Mouse (Mus musculus) intestine, postnatal 0 days (tissue): Measurements from ENCODE around the gene Wipi2. TPM values are rescaled to one million over a fixed set of nuclear protein-coding genes. Genes with fewer than 3 reads are reported as not detected.

Experiments used
- ATAC-seq: fragments of 200-750 bp; cut with Nextera tagmentation; 2 replicates; pipeline ENCODE4 v1.8.0; 2017; ENCODE audit warnings: mild to moderate bottlenecking, moderate TSS enrichment, moderate library complexity
- H3K27ac ChIP-seq: fragments of 300-500 bp; sonication (generic); 2 replicates; pipeline ENCODE4 v1.5.1; 2014; ENCODE audit warnings: mild to moderate bottlenecking, low read depth, low read length, moderate library complexity
- H3K27me3 ChIP-seq: fragments of 300-500 bp; sonication (generic); replicated peaks from 2 replicates; pipeline ENCODE4 v1.6.1; 2014; ENCODE audit warnings: low read length, mixed read lengths; ENCODE audit not compliant: control insufficient read depth, insufficient read depth
- H3K36me3 ChIP-seq: fragments of 300-500 bp; sonication (generic); 2 replicates; pipeline ENCODE4 v1.6.1; 2014; ENCODE audit warnings: mild to moderate bottlenecking, moderate library complexity; ENCODE audit not compliant: control insufficient read depth, insufficient read depth
- H3K4me1 ChIP-seq: fragments of 300-500 bp; sonication (generic); replicated peaks from 2 replicates; pipeline ENCODE4 v1.6.1; 2014; ENCODE audit warnings: antibody characterized with exemption, low read length, mixed read lengths; ENCODE audit not compliant: control insufficient read depth, insufficient read depth
- H3K4me2 ChIP-seq: fragments of 300-500 bp; sonication (generic); replicated peaks from 2 replicates; pipeline ENCODE4 v1.6.1; 2014; ENCODE audit warnings: low read depth, mild to moderate bottlenecking, moderate library complexity
- H3K4me3 ChIP-seq: fragments of 300-500 bp; sonication (generic); 2 replicates; pipeline ENCODE4 v1.5.1; 2014; ENCODE audit warnings: low read depth, low read length
- H3K9ac ChIP-seq: fragments of 300-500 bp; sonication (generic); 2 replicates; pipeline ENCODE4 v1.6.1; 2014; ENCODE audit warnings: mild to moderate bottlenecking, low read depth, low read length
- H3K9me3 ChIP-seq: fragments of 300-500 bp; sonication (generic); 2 replicates; pipeline ENCODE4 v1.6.1; 2016; ENCODE audit warnings: mixed run types; ENCODE audit not compliant: control insufficient read depth
- CTCF ChIP-seq: sonication (generic); IDR thresholded peaks from 2 replicates; pipeline ENCODE4 v1.5.1; 2016; ENCODE audit warnings: low read depth, mild to moderate bottlenecking, control low read depth, antibody characterized with exemption, moderate library complexity
- WGBS: fragments of 180-500 bp; shearing (Covaris S2); extraction: QIAGEN DNeasy Blood & Tissue Kit; methylation state at CpG from one replicate; pipeline ENCODE4 v1.1.7; 2014; 5-methylcytosine and 5-hydroxymethylcytosine counted together
- polyA plus RNA-seq: library from polyadenylated mRNA; unstranded; fragments of >200 nt; fragmentation: Nextera tagmentation; extraction: Ambion mirVana; gene quantifications from 2 replicates; pipeline ENCODE4 v1.2.1, GENCODE M21; 2015

Wipi2 gene
- polyA plus RNA-seq, 1 experiment from 2014 or later: 25.5 TPM

DNA sequence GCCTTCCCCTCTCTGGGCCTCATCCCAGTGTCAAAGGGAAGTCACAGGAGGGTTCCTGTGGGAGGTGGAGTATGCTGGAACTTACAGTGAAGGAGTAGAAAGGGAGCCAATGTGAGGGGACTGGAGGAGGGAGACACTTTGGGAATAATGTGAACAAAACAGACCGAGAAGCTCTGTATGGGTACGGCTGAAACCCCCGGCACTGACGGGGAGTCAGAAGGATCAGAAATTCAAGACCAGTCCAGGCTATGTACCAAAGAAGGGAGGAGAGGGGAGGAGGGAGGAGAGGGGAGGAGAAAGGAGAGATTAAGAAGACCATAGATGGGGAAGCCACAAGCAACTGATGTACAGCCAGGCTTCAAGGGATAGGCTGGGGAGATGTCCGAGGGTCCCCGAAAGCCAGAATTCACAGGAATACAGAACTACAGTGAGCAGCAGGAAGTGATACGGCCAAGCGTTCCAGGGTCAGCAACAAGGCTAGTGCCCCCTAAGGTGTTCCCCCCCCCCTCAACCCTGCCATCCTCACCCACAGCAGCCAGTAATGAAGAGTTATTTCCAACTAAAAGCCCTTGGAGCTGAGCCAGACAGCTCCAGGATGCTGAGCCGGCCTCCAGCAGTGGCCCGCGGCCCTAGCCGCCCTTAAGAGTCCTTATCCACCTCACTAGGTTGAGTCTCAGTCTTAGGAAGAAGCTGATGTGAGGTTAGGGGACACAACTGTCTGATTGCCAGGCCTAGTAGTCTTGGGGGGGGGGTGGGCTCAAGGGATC, 65.7 kb downstream of the Wipi2 start:
- TF ChIP-seq CTCF: no peak
- no peaks in the 10 kb centered on the region for H3K9me3 ChIP-seq
- WGBS: 71% methylated on average over 12 of the region's 12 CpGs
- H3K4me3 ChIP-seq: no peak overlapping the region
- no peak overlapping the region for H3K9ac ChIP-seq
- no peaks in the 10 kb centered on the region for H3K36me3 ChIP-seq
- no peaks in the 10 kb centered on the region for H3K4me1 ChIP-seq
- H3K4me2 ChIP-seq: no peak overlapping the region
- ATAC-seq: no peak
- no peak overlapping the region for H3K27ac ChIP-seq
- no peaks in the 10 kb centered on the region for H3K27me3 ChIP-seq

DNA sequence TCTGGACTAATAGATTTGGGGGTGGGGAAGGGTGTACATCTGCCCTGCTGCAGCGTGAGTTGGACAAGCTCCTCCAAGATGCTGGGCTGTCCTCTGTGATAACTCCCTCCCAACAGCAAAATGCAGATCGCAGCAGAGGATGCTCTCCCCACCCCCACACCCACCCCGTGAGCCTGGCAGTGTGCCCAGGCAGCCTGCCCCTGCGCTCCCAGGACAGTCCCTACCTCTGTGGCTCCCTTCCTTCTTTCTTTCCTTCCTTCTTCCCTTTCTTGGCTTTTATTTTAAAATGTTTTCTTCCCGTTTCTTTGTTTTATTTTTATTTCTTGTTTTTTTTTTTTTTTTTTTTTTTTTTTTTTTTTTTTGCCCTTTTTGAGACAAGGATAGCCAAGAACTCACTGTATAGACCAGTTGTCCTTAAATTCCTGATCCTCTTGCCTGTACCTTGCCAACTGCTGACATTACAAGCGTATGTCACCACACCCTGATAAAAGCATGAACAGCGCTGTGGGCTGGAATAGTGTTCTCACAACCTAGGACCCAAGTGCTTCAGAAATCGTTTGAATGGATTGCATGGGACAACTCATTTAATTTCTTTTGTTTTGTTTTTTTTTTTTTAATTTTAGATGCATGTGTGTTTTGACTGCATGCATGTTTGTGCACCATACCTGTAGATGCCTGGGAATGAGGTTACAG, 66.4 kb downstream of the Wipi2 start:
- no peak overlapping the region for H3K4me2 ChIP-seq
- no peak overlapping the region for H3K9ac ChIP-seq
- 57% methylated on average over 8 of the region's 8 CpGs for WGBS
- H3K9me3 ChIP-seq: no peaks in the 10 kb centered on the region
- TF ChIP-seq CTCF: no peak
- no peaks in the 10 kb centered on the region for H3K36me3 ChIP-seq
- H3K27me3 ChIP-seq: no peaks in the 10 kb centered on the region
- H3K27ac ChIP-seq: no peak overlapping the region
- ATAC-seq: no peak
- H3K4me3 ChIP-seq: no peak overlapping the region
- no peaks in the 10 kb centered on the region for H3K4me1 ChIP-seq

DNA sequence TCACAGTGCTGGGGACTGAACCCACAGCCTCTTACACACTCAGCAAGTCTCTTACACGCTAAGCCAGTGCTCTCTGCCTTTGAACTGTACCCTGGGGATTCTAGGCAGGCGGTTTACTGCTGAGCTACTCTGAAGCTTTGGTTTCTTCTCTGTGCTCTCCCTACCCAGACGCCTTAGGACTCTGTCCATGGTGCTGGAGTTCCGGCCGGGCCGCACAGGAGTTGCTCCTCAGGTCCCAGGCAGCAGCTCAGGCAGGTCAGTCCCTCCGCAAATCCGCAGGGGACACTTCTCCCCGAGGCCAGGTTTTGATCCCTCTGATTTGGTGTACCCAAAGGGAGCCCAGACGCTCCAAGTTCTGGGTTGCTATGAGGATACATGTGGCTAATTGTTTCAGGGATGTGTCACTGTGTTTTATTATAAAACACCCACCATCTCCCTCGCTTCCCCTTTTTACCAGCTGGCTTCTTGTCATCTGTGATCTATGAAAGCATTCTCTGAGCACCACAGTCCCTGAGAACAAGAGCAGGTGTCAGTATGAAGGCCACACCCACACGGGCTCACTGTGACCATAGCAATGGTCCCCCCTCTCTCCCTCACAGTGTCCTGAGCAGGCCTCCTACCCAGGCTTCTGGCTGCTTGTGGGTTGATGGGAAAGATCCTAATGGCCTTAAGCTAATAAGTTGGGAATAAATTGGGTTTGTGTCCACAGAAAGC, 67.3 kb downstream of the Wipi2 start:
- H3K9me3 ChIP-seq: no peaks in the 10 kb centered on the region
- WGBS: 11% methylated on average over 12 of the region's 12 CpGs
- no peak overlapping the region for H3K4me3 ChIP-seq
- no peaks in the 10 kb centered on the region for H3K4me1 ChIP-seq
- no peaks in the 10 kb centered on the region for H3K27me3 ChIP-seq
- H3K36me3 ChIP-seq: no peaks in the 10 kb centered on the region
- H3K9ac ChIP-seq: no peak overlapping the region
- H3K4me2 ChIP-seq: no peak overlapping the region
- TF ChIP-seq CTCF: no peak
- no peak overlapping the region for H3K27ac ChIP-seq
- no peak for ATAC-seq

DNA sequence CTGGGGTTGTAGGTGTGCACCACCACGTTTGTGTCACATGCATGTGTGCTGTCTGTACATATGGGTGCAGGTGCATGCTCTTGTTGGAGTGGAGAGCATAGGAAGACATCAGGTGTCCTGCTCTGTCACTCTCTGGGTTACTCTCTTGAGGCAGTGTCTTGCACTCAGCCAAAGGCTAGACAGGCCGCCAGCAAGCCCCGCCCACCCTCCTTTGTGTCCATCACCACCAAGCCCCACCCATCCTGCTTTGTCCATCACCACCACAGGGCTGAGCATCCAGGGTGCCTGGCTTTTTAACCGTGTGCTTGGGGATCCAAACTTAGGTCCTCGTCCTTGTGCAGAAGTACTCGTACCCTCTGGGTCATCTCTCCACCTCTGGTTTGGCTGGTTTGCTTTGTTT, 68.8 kb downstream of the Wipi2 start:
- peaks cover 7% of the 10 kb centered on the region; the same call in 1 of the 2 replicates for H3K27me3 ChIP-seq
- H3K9me3 ChIP-seq: no peaks in the 10 kb centered on the region
- no peaks in the 10 kb centered on the region for H3K36me3 ChIP-seq
- no peak for TF ChIP-seq CTCF
- H3K9ac ChIP-seq: no peak overlapping the region
- no peak overlapping the region for H3K4me3 ChIP-seq
- ATAC-seq: no peak
- no peak overlapping the region for H3K27ac ChIP-seq
- 43% methylated on average over 6 of the region's 6 CpGs for WGBS
- no peak overlapping the region for H3K4me2 ChIP-seq
- H3K4me1 ChIP-seq: no peaks in the 10 kb centered on the region

DNA sequence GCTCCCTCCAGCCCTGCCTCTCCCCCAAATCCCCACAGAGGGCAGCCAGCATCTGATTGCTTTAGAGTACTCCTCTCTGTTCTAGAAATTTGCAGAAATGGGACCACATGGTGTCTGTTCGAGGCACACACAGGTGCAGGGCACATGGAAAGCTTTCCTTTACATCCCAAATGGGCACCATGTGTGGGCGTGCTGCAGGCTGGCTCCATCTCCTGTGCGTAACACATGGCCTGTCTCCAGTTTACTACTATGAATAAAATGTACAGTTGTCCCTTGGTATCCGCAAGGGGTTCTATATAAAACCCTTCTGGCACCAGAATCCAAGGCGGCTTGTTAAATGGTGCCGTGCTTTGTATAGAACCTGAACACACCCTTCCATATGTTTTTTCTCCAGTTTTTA, 69.4 kb downstream of the Wipi2 start:
- WGBS: 89% methylated on average over 6 of the region's 6 CpGs
- Histone ChIP-seq H3K27me3 (peaks cover 11% of the 10 kb centered on the region; the same call in 1 of the 2 replicates), H3K36me3 (no peaks in the 10 kb centered on the region), H3K4me3 (no peak overlapping the region), H3K27ac (no peak overlapping the region), H3K4me2 (no peak overlapping the region), H3K9ac (no peak overlapping the region), H3K4me1 (no peaks in the 10 kb centered on the region), H3K9me3 (no peaks in the 10 kb centered on the region)
- TF ChIP-seq CTCF: no peak
- ATAC-seq: no peak

DNA sequence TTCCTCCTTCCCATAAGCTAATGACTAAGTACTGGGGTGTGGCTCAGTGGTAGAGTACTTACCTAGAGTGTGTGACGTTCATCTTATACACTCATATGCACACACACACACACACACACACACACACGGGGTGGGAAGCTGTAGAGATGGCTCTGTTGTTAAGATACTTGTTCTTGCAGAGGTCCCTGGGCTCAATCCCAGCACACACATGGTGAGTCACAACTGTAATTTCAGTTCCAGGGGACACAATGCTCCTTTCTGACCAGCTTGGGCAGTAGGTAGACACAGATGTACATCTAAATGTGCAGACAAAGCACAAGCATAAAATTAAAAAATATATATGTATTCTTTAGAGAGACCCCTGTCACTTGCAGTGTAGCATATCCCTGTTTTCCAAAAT, 70.2 kb downstream of the Wipi2 start:
- Histone ChIP-seq H3K4me2 (no peak overlapping the region), H3K4me3 (no peak overlapping the region), H3K27me3 (peaks cover 14% of the 10 kb centered on the region; the same call in 1 of the 2 replicates), H3K9me3 (no peaks in the 10 kb centered on the region), H3K36me3 (no peaks in the 10 kb centered on the region), H3K27ac (no peak overlapping the region), H3K4me1 (0 out of 2 replicates have a peak, but pooled peaks cover 3% of the 10 kb centered on the region), H3K9ac (no peak overlapping the region)
- 44% methylated on average over 2 of the region's 2 CpGs for WGBS
- TF ChIP-seq CTCF: no peak
- no peak for ATAC-seq
